Mouse (Mus musculus) MEL (cell line): ENCODE measurements around the gene March6. TPM values are rescaled to one million over a fixed set of nuclear protein-coding genes. Genes with fewer than 3 reads are reported as not detected.

Experiments used
- DNase-seq: peaks from one replicate; pipeline ENCODE4 v3.0.0; 2011; ENCODE audit warnings: low read depth, low spot score
- H3K27ac ChIP-seq: 2 replicates; pipeline ENCODE4 v1.5.1; 2012; ENCODE audit warnings: low read depth, mild to moderate bottlenecking, control low read depth, low read length, moderate library complexity; ENCODE audit not compliant: control insufficient read depth
- H3K27me3 ChIP-seq, 2 experiments: fragments of 150-350 bp in 1 of 2; sonication (generic) in 1 of 2; 2 replicates each; pipeline ENCODE4 v1.6.1; 2012; ENCODE audit warnings: low read length in 2 of 2, mild to moderate bottlenecking in 2 of 2, improper control_type of control experiment in 1 of 2, moderate library complexity in 1 of 2; ENCODE audit not compliant: insufficient read depth in 2 of 2, control insufficient read depth in 1 of 2
- H3K36me3 ChIP-seq, 2 experiments: 2 replicates each; pipeline ENCODE4 v1.6.1; 2012 to 2014; ENCODE audit warnings: low read length in 2 of 2, improper control_type of control experiment in 1 of 2, inconsistent platforms in 1 of 2, mild to moderate bottlenecking in 1 of 2; ENCODE audit not compliant: insufficient read depth in 2 of 2, control insufficient read depth in 1 of 2
- H3K4me1 ChIP-seq, 2 experiments: fragments of 150-350 bp in 1 of 2; sonication (generic) in 1 of 2; 2 replicates each; pipeline ENCODE4 v1.6.1; 2012; ENCODE audit warnings: low read length in 2 of 2, improper control_type of control experiment in 1 of 2, mild to moderate bottlenecking in 1 of 2; ENCODE audit not compliant: insufficient read depth in 2 of 2, control insufficient read depth in 1 of 2
- H3K4me3 ChIP-seq, 2 experiments: fragments of 150-350 bp in 1 of 2; sonication (generic) in 1 of 2; 2 replicates each; pipeline ENCODE4 v1.5.1; 2012; ENCODE audit warnings: low read depth in 2 of 2, low read length in 2 of 2, mild to moderate bottlenecking in 2 of 2, moderate library complexity in 2 of 2, control low read depth in 1 of 2, improper control_type of control experiment in 1 of 2; ENCODE audit not compliant: control insufficient read depth in 1 of 2, insufficient read depth in 1 of 2
- H3K79me2 ChIP-seq: 2 replicates; pipeline ENCODE4 v1.6.1; 2012; ENCODE audit warnings: mild to moderate bottlenecking, low read length, moderate library complexity; ENCODE audit not compliant: control insufficient read depth, poor library complexity, insufficient read depth
- H3K9ac ChIP-seq: 2 replicates; pipeline ENCODE4 v1.6.1; 2012; ENCODE audit warnings: low read depth, mild to moderate bottlenecking, control low read depth, low read length, moderate library complexity; ENCODE audit not compliant: control insufficient read depth, poor library complexity, severe bottlenecking
- H3K9me3 ChIP-seq: fragments of 150-350 bp; sonication (generic); replicated peaks from 2 replicates; pipeline ENCODE4 v1.6.1; 2012; ENCODE audit warnings: mild to moderate bottlenecking, low read length, improper control_type of control experiment, moderate library complexity; ENCODE audit not compliant: insufficient read depth
- BHLHE40 ChIP-seq: IDR thresholded peaks from 2 replicates; pipeline ENCODE4 v1.6.1; 2012; ENCODE audit warnings: low read depth, mild to moderate bottlenecking, inconsistent platforms, low read length, improper control_type of control experiment, borderline replicate concordance
- CHD1 ChIP-seq: IDR thresholded peaks from 2 replicates; pipeline ENCODE4 v1.6.1; 2012; ENCODE audit warnings: low read depth, mild to moderate bottlenecking, inconsistent platforms, low read length, improper control_type of control experiment
- CHD2 ChIP-seq: IDR thresholded peaks from 2 replicates; pipeline ENCODE4 v1.6.1; 2011; ENCODE audit warnings: low read length, improper control_type of control experiment
- CTCF ChIP-seq, 3 experiments: IDR thresholded peaks in 2 of 3; conservative IDR thresholded peaks in 1 of 3; 2 replicates each; pipeline ENCODE4 v1.5.1; 2011 to 2012; ENCODE audit warnings: low read length in 3 of 3, low read depth in 2 of 3, mild to moderate bottlenecking in 2 of 3, improper control_type of control experiment in 1 of 3, inconsistent platforms in 1 of 3, mixed read lengths in 1 of 3, moderate library complexity in 1 of 3; ENCODE audit not compliant: control insufficient read depth in 1 of 3, insufficient read depth in 1 of 3, poor library complexity in 1 of 3, severe bottlenecking in 1 of 3
- E2F4 ChIP-seq: IDR thresholded peaks from 2 replicates; pipeline ENCODE4 v1.6.1; 2011; ENCODE audit warnings: low read depth, low read length, improper control_type of control experiment, borderline replicate concordance
- ELF1 ChIP-seq: IDR thresholded peaks from 2 replicates; pipeline ENCODE4 v1.6.1; 2014; ENCODE audit warnings: low read depth, mild to moderate bottlenecking, inconsistent platforms, low read length, improper control_type of control experiment, moderate library complexity
- EP300 ChIP-seq, 2 experiments: IDR thresholded peaks; 2 replicates each; pipeline ENCODE4 v1.6.1; 2011; ENCODE audit warnings: improper control_type of control experiment in 2 of 2, low read length in 2 of 2, low read depth in 1 of 2, mild to moderate bottlenecking in 1 of 2
- ETS1 ChIP-seq: IDR thresholded peaks from 2 replicates; pipeline ENCODE4 v1.6.1; 2012; ENCODE audit warnings: low read depth, mild to moderate bottlenecking, inconsistent platforms, low read length, improper control_type of control experiment, moderate library complexity
- GABPA ChIP-seq: IDR thresholded peaks from 2 replicates; pipeline ENCODE4 v1.6.1; 2012; ENCODE audit warnings: low read depth, mild to moderate bottlenecking, inconsistent platforms, low read length, improper control_type of control experiment, moderate library complexity
- GATA1 ChIP-seq: IDR thresholded peaks from 2 replicates; pipeline ENCODE4 v1.6.1; 2011; ENCODE audit warnings: low read depth, low read length, improper control_type of control experiment
- HCFC1 ChIP-seq: IDR thresholded peaks from 2 replicates; pipeline ENCODE4 v1.6.1; 2012; ENCODE audit warnings: low read depth, mild to moderate bottlenecking, inconsistent platforms, low read length, improper control_type of control experiment, moderate library complexity
- JUND ChIP-seq: IDR thresholded peaks from 2 replicates; pipeline ENCODE4 v1.6.1; 2011; ENCODE audit warnings: low read depth, mild to moderate bottlenecking, improper control_type of control experiment, low read length
- KAT2A ChIP-seq: conservative IDR thresholded peaks from 2 replicates; pipeline ENCODE4 v1.6.1; 2012; ENCODE audit warnings: low read depth, low read length, improper control_type of control experiment, inconsistent platforms
- MAFK ChIP-seq: IDR thresholded peaks from 2 replicates; pipeline ENCODE4 v1.6.1; 2011; ENCODE audit warnings: low read depth, mild to moderate bottlenecking, low read length, improper control_type of control experiment, borderline replicate concordance
- MAX ChIP-seq: IDR thresholded peaks from 2 replicates; pipeline ENCODE4 v1.6.1; 2011; ENCODE audit warnings: low read length, improper control_type of control experiment
- MEF2A ChIP-seq: IDR thresholded peaks from 2 replicates; pipeline ENCODE4 v1.6.1; 2014; ENCODE audit warnings: low read depth, mild to moderate bottlenecking, inconsistent platforms, low read length, improper control_type of control experiment; ENCODE audit not compliant: poor library complexity, insufficient replicate concordance, severe bottlenecking; ENCODE audit errors: extremely low read depth
- MXI1 ChIP-seq: IDR thresholded peaks from 2 replicates; pipeline ENCODE4 v1.6.1; 2011; ENCODE audit warnings: mild to moderate bottlenecking, low read depth, low read length, improper control_type of control experiment
- MYB ChIP-seq: IDR thresholded peaks from 2 replicates; pipeline ENCODE4 v1.6.1; 2011; ENCODE audit warnings: mild to moderate bottlenecking, low read depth, low read length, improper control_type of control experiment
- MYC ChIP-seq: IDR thresholded peaks from 2 replicates; pipeline ENCODE4 v1.6.1; 2011; ENCODE audit warnings: low read depth, mild to moderate bottlenecking, low read length, improper control_type of control experiment, moderate library complexity
- NELFE ChIP-seq: IDR thresholded peaks from 2 replicates; pipeline ENCODE4 v1.6.1; 2011; ENCODE audit warnings: low read depth, low read length, improper control_type of control experiment
- NRF1 ChIP-seq: IDR thresholded peaks from 2 replicates; pipeline ENCODE4 v1.6.1; 2014; ENCODE audit warnings: low read depth, mild to moderate bottlenecking, inconsistent platforms, low read length, improper control_type of control experiment, moderate library complexity; ENCODE audit not compliant: poor library complexity, insufficient read depth, severe bottlenecking
- POLR2A ChIP-seq, 2 experiments: IDR thresholded peaks; 2 replicates each; pipeline ENCODE4 v1.6.1; 2011 to 2012; ENCODE audit warnings: low read length in 2 of 2, mild to moderate bottlenecking in 2 of 2, control low read depth in 1 of 2, improper control_type of control experiment in 1 of 2, low read depth in 1 of 2, moderate library complexity in 1 of 2; ENCODE audit not compliant: control insufficient read depth in 1 of 2, insufficient read depth in 1 of 2, poor library complexity in 1 of 2
- POLR2AphosphoS2 ChIP-seq: IDR thresholded peaks from 2 replicates; pipeline ENCODE4 v1.6.1; 2011; ENCODE audit warnings: low read length, improper control_type of control experiment
- POLR2AphosphoS5 ChIP-seq: IDR thresholded peaks from 2 replicates; pipeline ENCODE4 v1.6.1; 2012; ENCODE audit warnings: low read depth, borderline replicate concordance, mild to moderate bottlenecking, inconsistent platforms, low read length, moderate library complexity, mixed read lengths
- RAD21 ChIP-seq: IDR thresholded peaks from 2 replicates; pipeline ENCODE4 v1.6.1; 2011; ENCODE audit warnings: mild to moderate bottlenecking, low read depth, low read length, improper control_type of control experiment
- RCOR1 ChIP-seq: IDR thresholded peaks from 2 replicates; pipeline ENCODE4 v1.6.1; 2012; ENCODE audit warnings: low read depth, mild to moderate bottlenecking, inconsistent platforms, low read length, improper control_type of control experiment
- SIN3A ChIP-seq: IDR thresholded peaks from 2 replicates; pipeline ENCODE4 v1.6.1; 2012; ENCODE audit warnings: low read length, improper control_type of control experiment, inconsistent platforms
- SMC3 ChIP-seq: IDR thresholded peaks from 2 replicates; pipeline ENCODE4 v1.6.1; 2011; ENCODE audit warnings: low read depth, low read length, improper control_type of control experiment
- TAL1 ChIP-seq: IDR thresholded peaks from 2 replicates; pipeline ENCODE4 v1.6.1; 2012; ENCODE audit warnings: mild to moderate bottlenecking, inconsistent platforms, low read length, moderate library complexity, mixed read lengths
- TBP ChIP-seq: IDR thresholded peaks from 2 replicates; pipeline ENCODE4 v1.8.0; 2011; ENCODE audit warnings: low read depth, low read length, improper control_type of control experiment
- UBTF ChIP-seq: IDR thresholded peaks from 2 replicates; pipeline ENCODE4 v1.6.1; 2012; ENCODE audit warnings: low read depth, mild to moderate bottlenecking, inconsistent platforms, low read length, improper control_type of control experiment, moderate library complexity, borderline replicate concordance; ENCODE audit not compliant: insufficient read depth
- USF1 ChIP-seq: IDR thresholded peaks from 2 replicates; pipeline ENCODE4 v1.6.1; 2014; ENCODE audit warnings: low read depth, mild to moderate bottlenecking, inconsistent platforms, low read length, improper control_type of control experiment, moderate library complexity
- ZC3H11A ChIP-seq: IDR thresholded peaks from 2 replicates; pipeline ENCODE4 v1.6.1; 2012; ENCODE audit warnings: low read depth, mild to moderate bottlenecking, inconsistent platforms, low read length, improper control_type of control experiment
- ZKSCAN1 ChIP-seq: IDR thresholded peaks from 2 replicates; pipeline ENCODE4 v1.6.1; 2012; ENCODE audit warnings: low read depth, mild to moderate bottlenecking, inconsistent platforms, low read length, improper control_type of control experiment, moderate library complexity
- ZNF384 ChIP-seq: IDR thresholded peaks from 2 replicates; pipeline ENCODE4 v1.6.1; 2012; ENCODE audit warnings: low read depth, mild to moderate bottlenecking, inconsistent platforms, low read length, improper control_type of control experiment
- polyA plus RNA-seq, 2 experiments: library from polyadenylated mRNA; stranded (reverse) in 1 of 2; unstranded in 1 of 2; fragments of >175 nt in 1 of 2; fragments of >200 nt in 1 of 2; gene quantifications; 2 replicates each; pipeline versions ENCODE4 v1.2.1 to v1.2.4; 2012; ENCODE audit warnings: low replicate concordance in 2 of 2, low read depth in 1 of 2; ENCODE audit not compliant: insufficient read length in 2 of 2, insufficient read depth in 1 of 2, missing spikeins in 1 of 2
- total RNA-seq: library from RNA; depleted of rRNA; stranded (reverse); fragments of 300-350 nt; gene quantifications from 2 replicates; pipeline ENCODE4 v1.2.3, GENCODE M21; 2012; rRNA removed

Gene March6
- total RNA-seq (37.9 and 42.8 TPM in 2 replicates), polyA plus RNA-seq (100 to 1,000 TPM in 1 of 2 experiments, 10 to 100 TPM in 1; 62.5 to 114 TPM)

GRCm38 (mm10) chr15:31530659-31531445 lies at the start of gene March6:
March6 (minus strand) TSS chr15:31531053.
- Histone ChIP-seq H3K9me3 (no peaks in the 10 kb centered on the region), H3K36me3 (peaks cover 2 to 52% of the 10 kb centered on the region in 2 experiments; a peak in 3 of 4 replicates), H3K4me3 (peak within 1 kb of the TSS; percentile 97), H3K79me2 (peaks cover 51% of the 10 kb centered on the region), H3K9ac (peak within 1 kb of the TSS; percentile 97), H3K27me3 (no peaks in the 10 kb centered on the region), H3K4me1 (peaks cover 36 to 38% of the 10 kb centered on the region in 2 experiments), H3K27ac (peak within 1 kb of the TSS; percentile 91)
- DNase-seq = peak; percentile 91
- TF ChIP-seq MYC (no peak), MXI1 (no peak), CHD1 (no peak), NELFE (peak; percentile 85), ZNF384 (no peak), POLR2AphosphoS5 (no peak; the same call in 1 of the 2 replicates), SMC3 (no peak), ZC3H11A (no peak), UBTF (no peak), E2F4 (no peak), POLR2A (IDR thresholded peaks at IDR 0.05; ENCODE audit: control insufficient read depth in 1 of 2, insufficient read depth in 1 of 2, low read depth in 1 of 2, low read length in 2 of 2, poor library complexity in 1 of 2) (peak; percentile 48 to 50; a peak in 2 of 4 replicates), NRF1 (peak; percentile 32; the same call in 1 of the 2 replicates), USF1 (no peak), HCFC1 (peak; percentile 72; the same call in 1 of the 2 replicates), RAD21 (no peak), TBP (0 out of 2 replicates have a peak, but pooled peaks have one; percentile 1), MAX (no peak; the same call in 1 of the 2 replicates), GABPA (no peak), CTCF (IDR thresholded peaks at IDR 0.05 in 2 of 3, conservative IDR thresholded peaks at IDR 0.05 in 1 of 3; ENCODE audit: control insufficient read depth in 1 of 3, insufficient read depth in 1 of 3, low read depth in 2 of 3, low read length in 3 of 3, poor library complexity in 1 of 3, severe bottlenecking in 1 of 3) (no peak), TAL1 (no peak), MAFK (no peak), BHLHE40 (0 out of 2 replicates have a peak, but pooled peaks have one; percentile 19), ETS1 (no peak; the same call in none of the 2 replicates), KAT2A (peak; percentile 13; the same call in 1 of the 2 replicates), MYB (no peak), SIN3A (no peak), ELF1 (no peak; the same call in 1 of the 2 replicates), MEF2A (no peak), CHD2 (no peak), ZKSCAN1 (no peak), POLR2AphosphoS2 (no peak), EP300 (IDR thresholded peaks at IDR 0.05; ENCODE audit: low read depth in 1 of 2, low read length in 2 of 2) (no peak), RCOR1 (no peak), GATA1 (no peak), JUND (no peak)
